Mouse (Mus musculus) lung, embryonic 16.5 days (tissue): ENCODE results near the gene Rad50. TPM values are rescaled to one million over a fixed set of nuclear protein-coding genes. Genes with fewer than 3 reads are reported as not detected.
A peak's percentile ranks its signal among the peaks of the same experiment; 100 is the strongest.

ENCODE experiments used
- ATAC-seq: fragments of 200-750 bp; cut with Nextera tagmentation; 2 replicates; pipeline ENCODE4 v1.8.0; 2017; ENCODE audit warnings: low read depth, mild to moderate bottlenecking, moderate library complexity
- H3K27ac ChIP-seq: fragments of 300-500 bp; sonication (generic); 2 replicates; pipeline ENCODE4 v1.5.1; 2014; ENCODE audit warnings: mild to moderate bottlenecking, control low read depth, low read length
- H3K27me3 ChIP-seq: fragments of 300-500 bp; sonication (generic); 2 replicates; pipeline ENCODE4 v1.6.1; 2014; ENCODE audit warnings: low read depth, low read length, mixed read lengths; ENCODE audit not compliant: control insufficient read depth, insufficient read depth
- H3K36me3 ChIP-seq: fragments of 300-500 bp; sonication (generic); 2 replicates; pipeline ENCODE4 v1.6.1; 2014; ENCODE audit warnings: low read length; ENCODE audit not compliant: control insufficient read depth, insufficient read depth
- H3K4me1 ChIP-seq: fragments of 300-500 bp; sonication (generic); replicated peaks from 2 replicates; pipeline ENCODE4 v1.6.1; 2014; ENCODE audit warnings: low read length, mixed read lengths; ENCODE audit not compliant: control insufficient read depth, insufficient read depth
- H3K4me2 ChIP-seq: fragments of 300-500 bp; sonication (generic); 2 replicates; pipeline ENCODE4 v1.6.1; 2014; ENCODE audit warnings: low read depth, low read length, control low read depth
- H3K4me3 ChIP-seq: fragments of 300-500 bp; sonication (generic); 2 replicates; pipeline ENCODE4 v1.5.1; 2014; ENCODE audit warnings: mild to moderate bottlenecking, low read length, control low read depth
- H3K9ac ChIP-seq: fragments of 300-500 bp; sonication (generic); 2 replicates; pipeline ENCODE4 v1.6.1; 2014; ENCODE audit warnings: low read length, control low read depth
- H3K9me3 ChIP-seq: fragments of 300-500 bp; sonication (generic); 2 replicates; pipeline ENCODE4 v1.6.1; 2016; ENCODE audit warnings: low read length; ENCODE audit not compliant: control insufficient read depth
- WGBS: fragments of 180-500 bp; shearing (Covaris S2); extraction: QIAGEN DNeasy Blood & Tissue Kit; methylation state at CpG from one replicate; pipeline ENCODE4 v1.1.7; 2014; 5-methylcytosine and 5-hydroxymethylcytosine counted together
- polyA plus RNA-seq: library from polyadenylated mRNA; unstranded; fragments of >200 nt; fragmentation: Nextera tagmentation; extraction: Ambion mirVana; gene quantifications from 2 replicates; pipeline ENCODE4 v1.2.1, GENCODE M21; 2015

Gene Rad50
- polyA plus RNA-seq, 1 experiment from 2014 or later: 33.7 TPM

- H3K36me3 ChIP-seq: no peaks in the 10 kb centered on the region; the same call in 1 of the 2 replicates
- no peak overlapping the region for H3K27ac ChIP-seq
- peak overlapping the region; percentile 88 for H3K4me2 ChIP-seq
- ATAC-seq: no peak
- no peaks in the 10 kb centered on the region for H3K27me3 ChIP-seq
- 79% methylated on average over 3 of the region's 3 CpGs for WGBS
- peak overlapping the region; percentile 77 for H3K9ac ChIP-seq
- peaks cover 7% of the 10 kb centered on the region; the same call in 1 of the 2 replicates for H3K4me1 ChIP-seq
- no peaks in the 10 kb centered on the region for H3K9me3 ChIP-seq
- H3K4me3 ChIP-seq: peak overlapping the region; percentile 82
Observed at GRCm38 (mm10) chr11:53707718-53708009, 545 bp upstream of the Rad50 start.

GRCm38 (mm10) chr11:53706236-53706933, 734 bp downstream of the Rad50 start:
- peak overlapping the region; percentile 77 for H3K9ac ChIP-seq

DNA sequence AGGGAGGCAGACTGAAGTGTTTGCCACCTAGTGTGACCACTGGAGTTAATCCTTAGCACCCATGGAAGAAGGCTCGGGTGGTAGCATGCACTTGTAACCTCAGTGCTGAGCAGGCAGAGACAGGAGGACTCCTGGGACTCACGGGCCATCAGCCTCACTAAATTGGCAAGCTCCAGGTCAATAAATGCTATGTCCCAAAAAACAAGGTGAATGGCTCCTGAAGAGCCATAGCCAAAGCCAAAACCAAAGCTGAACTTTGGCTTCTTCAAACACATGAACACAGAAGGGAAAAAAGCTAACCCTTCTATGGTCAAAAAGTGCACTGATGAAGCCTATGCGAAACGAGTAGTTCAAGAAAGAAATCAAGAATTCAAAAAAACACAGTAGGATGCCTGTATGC, 7.8 kb downstream of the Rad50 start:
- 89% methylated on average over 4 of the region's 4 CpGs for WGBS
- Histone ChIP-seq H3K4me3 (no peak overlapping the region), H3K27ac (no peak overlapping the region), H3K4me1 (no peaks in the 10 kb centered on the region), H3K4me2 (no peak overlapping the region), H3K9me3 (no peaks in the 10 kb centered on the region), H3K27me3 (no peaks in the 10 kb centered on the region), H3K36me3 (peaks cover 14% of the 10 kb centered on the region; the same call in 1 of the 2 replicates), H3K9ac (no peak overlapping the region)
- ATAC-seq: no peak

More at GRCm38 (mm10) chr11:53706236-53706933, 734 bp downstream of the Rad50 start:
- ATAC-seq: peak; percentile 81
- Histone ChIP-seq H3K36me3 (no peaks in the 10 kb centered on the region; the same call in 1 of the 2 replicates), H3K4me2 (peak overlapping the region; percentile 88), H3K27me3 (no peaks in the 10 kb centered on the region), H3K27ac (peak overlapping the region; percentile 87), H3K4me3 (peak overlapping the region; percentile 82), H3K4me1 (peaks cover 7% of the 10 kb centered on the region; the same call in 1 of the 2 replicates), H3K9me3 (no peaks in the 10 kb centered on the region)
- WGBS: 5% methylated on average over 29 of the region's 29 CpGs

DNA sequence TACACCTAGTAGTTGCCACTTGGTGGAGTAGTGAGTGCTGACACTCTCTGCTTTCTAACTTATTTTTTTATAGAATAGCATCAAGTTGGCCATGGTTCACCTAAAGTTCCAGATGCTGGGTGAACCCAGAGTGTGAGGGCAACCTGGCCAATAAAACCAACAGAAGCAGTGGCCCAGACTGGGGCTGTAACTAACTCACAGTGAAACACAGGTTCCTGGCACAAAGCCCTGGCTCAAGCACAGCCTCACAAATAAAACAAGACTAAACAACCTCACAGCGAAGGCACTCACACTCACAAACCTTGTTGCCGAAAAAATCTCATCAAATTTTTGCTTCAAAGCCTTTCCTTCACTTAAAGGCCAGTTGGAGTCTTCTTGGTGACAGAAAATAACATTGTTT, 8.6 kb downstream of the Rad50 start:
- WGBS: 75% methylated on average over 2 of the region's 2 CpGs
- H3K27me3 ChIP-seq: no peaks in the 10 kb centered on the region
- H3K27ac ChIP-seq: no peak overlapping the region
- H3K4me3 ChIP-seq: no peak overlapping the region
- no peak overlapping the region for H3K4me2 ChIP-seq
- ATAC-seq: no peak
- no peaks in the 10 kb centered on the region for H3K9me3 ChIP-seq
- H3K9ac ChIP-seq: no peak overlapping the region
- H3K36me3 ChIP-seq: peaks cover 14% of the 10 kb centered on the region; the same call in 1 of the 2 replicates
- no peaks in the 10 kb centered on the region for H3K4me1 ChIP-seq

DNA sequence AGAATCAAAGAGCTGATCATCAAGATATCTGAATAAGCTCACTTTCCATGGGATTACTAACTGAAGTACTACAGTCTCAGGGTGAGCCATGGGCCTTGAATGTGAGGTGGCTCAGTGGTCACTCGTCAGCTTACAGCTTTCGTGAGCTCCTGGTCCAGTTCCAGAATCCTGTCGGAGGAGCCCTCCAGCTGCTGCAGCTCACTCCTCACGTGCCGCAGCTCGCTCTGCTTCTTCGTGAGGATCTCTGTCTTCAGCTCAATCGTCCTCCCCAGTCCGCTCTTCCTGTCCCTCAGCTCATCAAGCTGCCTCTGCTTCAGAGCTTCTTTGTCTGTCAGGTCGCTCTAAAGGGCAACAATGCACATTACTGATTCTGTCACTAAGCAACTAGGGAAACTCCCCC, 15.1 kb downstream of the Rad50 start:
- WGBS: 46% methylated on average over 10 of the region's 10 CpGs
- H3K27ac ChIP-seq: no peak overlapping the region
- no peaks in the 10 kb centered on the region for H3K4me1 ChIP-seq
- H3K4me2 ChIP-seq: no peak overlapping the region
- no peak overlapping the region for H3K9ac ChIP-seq
- H3K4me3 ChIP-seq: no peak overlapping the region
- peaks cover 4% of the 10 kb centered on the region; the same call in 1 of the 2 replicates for H3K36me3 ChIP-seq
- H3K9me3 ChIP-seq: no peaks in the 10 kb centered on the region
- ATAC-seq: peak; percentile 99
- no peaks in the 10 kb centered on the region for H3K27me3 ChIP-seq

DNA sequence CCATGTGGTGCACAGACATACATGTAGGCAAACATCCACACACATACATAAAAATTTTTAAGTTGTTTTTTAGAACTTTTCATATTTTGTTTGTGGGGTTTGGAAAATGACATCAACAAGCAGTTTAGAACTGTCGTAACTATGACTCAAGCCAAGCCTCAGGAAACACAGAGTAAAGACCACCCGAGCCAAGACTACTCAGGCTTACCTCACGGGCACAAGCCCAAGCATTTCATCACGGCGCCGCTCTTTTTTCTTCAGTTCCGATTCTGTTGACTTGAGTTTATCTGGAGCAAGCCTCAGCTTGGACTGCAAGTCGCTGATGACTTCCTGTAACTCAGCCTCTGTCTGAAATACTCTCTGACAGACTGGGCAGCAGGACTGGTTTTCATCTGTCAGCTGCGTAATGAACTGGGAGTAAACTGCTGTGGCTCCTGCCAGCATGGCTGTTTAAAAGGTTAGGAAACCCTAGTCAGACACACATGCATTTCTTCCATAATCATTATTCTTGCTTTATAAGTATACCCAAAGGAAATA, 24.1 kb downstream of the Rad50 start:
- Histone ChIP-seq H3K4me2 (no peak overlapping the region), H3K27me3 (no peaks in the 10 kb centered on the region), H3K27ac (peak overlapping the region; percentile 65), H3K4me1 (no peaks in the 10 kb centered on the region; the same call in 1 of the 2 replicates), H3K9ac (no peak overlapping the region), H3K36me3 (peaks cover 14% of the 10 kb centered on the region), H3K4me3 (no peak overlapping the region), H3K9me3 (no peaks in the 10 kb centered on the region)
- WGBS: 56% methylated on average over 9 of the region's 9 CpGs
- peak; percentile 88 for ATAC-seq

GRCm38 (mm10) chr11:53682170-53682569, 24.9 kb downstream of the Rad50 start:
- Histone ChIP-seq H3K36me3 (peaks cover 14% of the 10 kb centered on the region), H3K27ac (peak overlapping the region; percentile 65; the same call in 1 of the 2 replicates)

GRCm38 (mm10) chr11:53681686-53682085, 25.4 kb downstream of the Rad50 start:
- no peak for ATAC-seq
- Histone ChIP-seq H3K36me3 (peaks cover 14% of the 10 kb centered on the region), H3K4me2 (no peak overlapping the region), H3K27me3 (no peaks in the 10 kb centered on the region), H3K27ac (no peak overlapping the region), H3K9me3 (no peaks in the 10 kb centered on the region), H3K4me3 (no peak overlapping the region), H3K9ac (no peak overlapping the region), H3K4me1 (no peaks in the 10 kb centered on the region; the same call in 1 of the 2 replicates)
- WGBS: 90% methylated on average over 2 of the region's 2 CpGs

More at GRCm38 (mm10) chr11:53682170-53682569, 24.9 kb downstream of the Rad50 start:
- Histone ChIP-seq H3K9ac (no peak overlapping the region), H3K9me3 (no peaks in the 10 kb centered on the region), H3K4me1 (no peaks in the 10 kb centered on the region; the same call in 1 of the 2 replicates), H3K4me2 (no peak overlapping the region), H3K4me3 (no peak overlapping the region), H3K27me3 (no peaks in the 10 kb centered on the region)
- peak; percentile 79 for ATAC-seq
- WGBS: 48% methylated on average over 2 of the region's 2 CpGs

DNA sequence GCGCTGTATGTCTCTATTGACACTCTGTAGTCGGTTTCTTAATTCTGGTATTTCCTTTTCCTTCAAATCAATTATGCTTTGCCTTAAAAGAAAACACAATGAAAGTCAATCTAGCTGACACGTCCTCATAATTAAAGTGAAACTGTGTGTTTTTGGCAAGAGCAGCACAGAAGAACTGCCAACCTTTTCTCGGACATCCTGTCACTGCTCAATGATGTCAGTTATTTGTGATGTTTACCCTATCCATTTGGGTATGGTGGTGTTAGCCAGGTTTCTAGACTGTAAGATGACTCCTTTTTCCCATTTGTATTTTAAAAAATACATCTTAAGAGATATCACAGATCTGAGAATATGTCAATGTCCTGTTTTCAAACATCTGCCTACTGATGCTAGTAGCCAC, 27.0 kb downstream of the Rad50 start:
- WGBS: 62% methylated on average over 4 of the region's 4 CpGs
- Histone ChIP-seq H3K4me1 (no peaks in the 10 kb centered on the region; the same call in 1 of the 2 replicates), H3K9me3 (no peaks in the 10 kb centered on the region), H3K4me3 (no peak overlapping the region), H3K9ac (no peak overlapping the region), H3K27ac (no peak overlapping the region), H3K27me3 (no peaks in the 10 kb centered on the region), H3K4me2 (no peak overlapping the region), H3K36me3 (peaks cover 16% of the 10 kb centered on the region)
- no peak for ATAC-seq
